Mouse (Mus musculus) E14TG2a.4 (cell line): ENCODE data around the gene Ezr.
"Not testable (repeated sequence)": the region's sequence is repeated elsewhere in the genome, so short reads cannot be mapped to it uniquely, and the experiment has no call there.

ENCODE experiments used
- H3K27me3 ChIP-seq: 2 replicates; pipeline ENCODE4 v1.6.1; 2014; ENCODE audit warnings: low read length, control low read depth; ENCODE audit not compliant: insufficient read depth
- H3K36me3 ChIP-seq: 2 replicates; pipeline ENCODE4 v1.6.1; 2014; ENCODE audit warnings: low read length, control low read depth; ENCODE audit not compliant: insufficient read depth
- H3K4me1 ChIP-seq: replicated peaks from 2 replicates; pipeline ENCODE4 v1.6.1; 2014; ENCODE audit warnings: low read depth, low read length, control low read depth
- H3K4me3 ChIP-seq: replicated peaks from 2 replicates; pipeline ENCODE4 v1.5.1; 2014; ENCODE audit warnings: mild to moderate bottlenecking, low read length
- H3K9me3 ChIP-seq: 2 replicates; pipeline ENCODE4 v1.6.1; 2014; ENCODE audit warnings: low read length, control low read depth
- CTCF ChIP-seq: conservative IDR thresholded peaks from 2 replicates; pipeline ENCODE4 v1.5.1; 2014; ENCODE audit warnings: low read length
- NANOG ChIP-seq: IDR thresholded peaks from 2 replicates; pipeline ENCODE4 v1.6.1; 2014; ENCODE audit warnings: borderline replicate concordance, low read length, mixed read lengths
- POU5F1 ChIP-seq: IDR thresholded peaks from 2 replicates; pipeline ENCODE4 v1.6.1; 2014; ENCODE audit warnings: low read length, borderline replicate concordance

Ezr gene

GRCm38 (mm10) chr17:6732665-6733064, 49.9 kb downstream of the Ezr start:
- Histone ChIP-seq H3K36me3 (peaks cover 36% of the 10 kb centered on the region), H3K27me3 (no peaks in the 10 kb centered on the region), H3K9me3 (peaks cover 54% of the 10 kb centered on the region), H3K4me3 (no peak overlapping the region), H3K4me1 (peaks cover 11% of the 10 kb centered on the region)
- no peak for TF ChIP-seq CTCF
- TF ChIP-seq NANOG, result no peak
- TF ChIP-seq POU5F1, result no peak

GRCm38 (mm10) chr17:6731634-6732033, 51.0 kb downstream of the Ezr start:
- no peaks in the 10 kb centered on the region for H3K27me3 ChIP-seq
- peaks cover 11% of the 10 kb centered on the region for H3K4me1 ChIP-seq
- H3K4me3 ChIP-seq, result no peak overlapping the region
- peaks cover 26% of the 10 kb centered on the region for H3K36me3 ChIP-seq
- TF ChIP-seq NANOG (no peak), POU5F1 (no peak), CTCF (no peak)
- H3K9me3 ChIP-seq, result peaks cover 44% of the 10 kb centered on the region

GRCm38 (mm10) chr17:6731132-6731531, 51.5 kb downstream of the Ezr start:
- Histone ChIP-seq H3K36me3 (peaks cover 21% of the 10 kb centered on the region), H3K4me3 (no peak overlapping the region), H3K4me1 (peaks cover 11% of the 10 kb centered on the region), H3K27me3 (no peaks in the 10 kb centered on the region), H3K9me3 (peaks cover 39% of the 10 kb centered on the region)
- TF ChIP-seq NANOG, result no peak
- TF ChIP-seq CTCF, result no peak
- no peak for TF ChIP-seq POU5F1

- Histone ChIP-seq H3K27me3 (no peaks in the 10 kb centered on the region), H3K4me1 (peaks cover 11% of the 10 kb centered on the region), H3K36me3 (peaks cover 5% of the 10 kb centered on the region; the same call in 1 of the 2 replicates), H3K4me3 (no peak overlapping the region), H3K9me3 (peaks cover 21% of the 10 kb centered on the region)
- TF ChIP-seq CTCF (no peak), POU5F1 (no peak), NANOG (no peak)
Measured at GRCm38 (mm10) chr17:6729244-6729742, 53.3 kb downstream of the Ezr start.

- no peak for TF ChIP-seq POU5F1
- no peak for TF ChIP-seq CTCF
- no peak for TF ChIP-seq NANOG
- Histone ChIP-seq H3K9me3 (peaks cover 9% of the 10 kb centered on the region), H3K36me3 (no peaks in the 10 kb centered on the region), H3K27me3 (no peaks in the 10 kb centered on the region), H3K4me3 (no peak overlapping the region), H3K4me1 (peaks cover 11% of the 10 kb centered on the region)
Measured at GRCm38 (mm10) chr17:6727996-6728610, 54.5 kb downstream of the Ezr start.

GRCm38 (mm10) chr17:6713944-6714343, 68.6 kb downstream of the Ezr start:
- not testable (repeated sequence) for H3K27me3 ChIP-seq, H3K4me1 ChIP-seq, H3K9me3 ChIP-seq, H3K36me3 ChIP-seq, H3K4me3 ChIP-seq

- H3K4me1 ChIP-seq, H3K36me3 ChIP-seq, H3K27me3 ChIP-seq, H3K9me3 ChIP-seq, H3K4me3 ChIP-seq: not testable (repeated sequence)
Measured at GRCm38 (mm10) chr17:6713483-6713882, 69.1 kb downstream of the Ezr start.

- H3K9me3 ChIP-seq, H3K27me3 ChIP-seq, H3K4me1 ChIP-seq, H3K36me3 ChIP-seq, H3K4me3 ChIP-seq: not testable (repeated sequence)
Measured at GRCm38 (mm10) chr17:6708194-6708593, 74.4 kb downstream of the Ezr start.

- not testable (repeated sequence) for H3K4me3 ChIP-seq
Measured at GRCm38 (mm10) chr17:6707422-6707821, 75.2 kb downstream of the Ezr start.

GRCm38 (mm10) chr17:6706448-6706847, 76.1 kb downstream of the Ezr start:
- not testable (repeated sequence) for H3K4me1 ChIP-seq, H3K27me3 ChIP-seq, H3K36me3 ChIP-seq, H3K4me3 ChIP-seq, H3K9me3 ChIP-seq

More at GRCm38 (mm10) chr17:6707422-6707821, 75.2 kb downstream of the Ezr start:
- not testable (repeated sequence) for H3K27me3 ChIP-seq, H3K36me3 ChIP-seq, H3K9me3 ChIP-seq, H3K4me1 ChIP-seq

GRCm38 (mm10) chr17:6703381-6704270, 79.0 kb downstream of the Ezr start:
- H3K4me3 ChIP-seq, H3K9me3 ChIP-seq, H3K36me3 ChIP-seq, H3K27me3 ChIP-seq, H3K4me1 ChIP-seq: not testable (repeated sequence)

- H3K27me3 ChIP-seq, H3K9me3 ChIP-seq, H3K4me3 ChIP-seq, H3K36me3 ChIP-seq, H3K4me1 ChIP-seq: not testable (repeated sequence)
Measured at GRCm38 (mm10) chr17:6702625-6703221, 79.9 kb downstream of the Ezr start.

- not testable (repeated sequence) for H3K4me3 ChIP-seq, H3K9me3 ChIP-seq, H3K36me3 ChIP-seq, H3K4me1 ChIP-seq, H3K27me3 ChIP-seq
Measured at GRCm38 (mm10) chr17:6700077-6700476, 82.5 kb downstream of the Ezr start.
